Mouse (Mus musculus): Measurements from ENCODE around the gene Adh6b. TPM values are rescaled to one million over a fixed set of nuclear protein-coding genes. Genes with fewer than 3 reads are reported as not detected.

The Adh6b gene
- 0.09 and 0.19 TPM in 2 replicates for polyA plus RNA-seq (2015; fragmentation: Nextera tagmentation; extraction: Ambion mirVana)

GRCm38 (mm10) chr3:138341471-138341870 lies at the start of gene Adh6b:
Gene Adh6b, plus strand, starts transcription at chr3:138341775.

GRCm38 (mm10) chr3:138312965-138313364 lies 28.6 kb upstream of the Adh6b start, which contains the start of gene Adh6a:
Gene Adh6a, plus strand, starts transcription at chr3:138313286.

Other genes with a start within 250 kb of the Adh6b start
- 7.8 and 9.6 TPM in 2 replicates for gene Trmt10a, start 198.3 kb upstream of the Adh6b start, polyA plus RNA-seq (2015; fragmentation: Nextera tagmentation; extraction: Ambion mirVana)
- gene Mttp, start 196.8 kb upstream of the Adh6b start, polyA plus RNA-seq (2015; fragmentation: Nextera tagmentation; extraction: Ambion mirVana), result 11.1 and 11.4 TPM in 2 replicates
- gene 4930579F01Rik, start 147.9 kb upstream of the Adh6b start, polyA plus RNA-seq (2015; fragmentation: Nextera tagmentation; extraction: Ambion mirVana), result 0.08 TPM in 1 of 2 replicates, not detected in the other
- 54.8 and 93.7 TPM in 2 replicates for gene Adh7, start 124.0 kb upstream of the Adh6b start, polyA plus RNA-seq (2015; fragmentation: Nextera tagmentation; extraction: Ambion mirVana)
- 2,142 and 6,125 TPM in 2 replicates for gene Adh1, start 80.8 kb upstream of the Adh6b start, polyA plus RNA-seq (2015; fragmentation: Nextera tagmentation; extraction: Ambion mirVana)
- not detected in 2 replicates for gene Adh6a, start 28.5 kb upstream of the Adh6b start, polyA plus RNA-seq (2015; fragmentation: Nextera tagmentation; extraction: Ambion mirVana)
- 0.50 TPM in 1 of 2 replicates, not detected in the other for gene Adh4, start 73.7 kb downstream of the Adh6b start, polyA plus RNA-seq (2015; fragmentation: Nextera tagmentation; extraction: Ambion mirVana)
- gene Adh5, start 101.3 kb downstream of the Adh6b start, polyA plus RNA-seq (2015; fragmentation: Nextera tagmentation; extraction: Ambion mirVana), result 405 and 503 TPM in 2 replicates
- 18.9 and 32.5 TPM in 2 replicates for gene Metap1, start 147.7 kb downstream of the Adh6b start, polyA plus RNA-seq (2015; fragmentation: Nextera tagmentation; extraction: Ambion mirVana)
- gene Eif4e, start 184.4 kb downstream of the Adh6b start, polyA plus RNA-seq (2015; fragmentation: Nextera tagmentation; extraction: Ambion mirVana), result 121 and 178 TPM in 2 replicates

Measured in adrenal gland, postnatal 0 days (tissue).